Comparison of ENCODE assay signal across 11 mouse cellular contexts in genomic region chr13:54912053-54912452, GRCm38 (mm10). TPM values are rescaled to one million over a fixed set of nuclear protein-coding genes. Genes with fewer than 3 reads are reported as not detected.
DNase-seq lines count a peak whose midpoint lies in the region; ATAC-seq and TF ChIP-seq lines count a peak whose summit lies in the region.
"Had no signal": no experiment of that assay in that cellular context is flagged by ENCODE, and none has a peak within 500 bp of the region (broad histone marks: within the 10 kb centered on the region; RNA-seq: fewer than 3 reads in every experiment).

No protein-coding gene starts in this region.

- no peak for ATAC-seq in forebrain, postnatal 0 days
- ATAC-seq in midbrain, embryonic 11.5 days (ENCODE audit: low FRiP score): 0 out of 2 replicates have a peak, but pooled peaks have one; percentile 30
- ATAC-seq: liver, embryonic 12.5 days had no signal

- intact Hi-C loops in gastrocnemius, adult 2 months (cut with DNase I): no loop called here

- peak; percentile 56 to 57 for DNase-seq in cerebellum, postnatal 10 days
- no peak for DNase-seq in cerebellum, adult 11 months
- DNase-seq in Muller cell, postnatal 12 days (ENCODE audit: inconsistent ontology term): peak; percentile 58
- DNase-seq in forebrain, postnatal 0 days: no peak
- DNase-seq in midbrain, embryonic 11.5 days (ENCODE audit: low spot score, missing footprints): peak; percentile 83
- no peak for DNase-seq in thymus, postnatal 25 days
- no peak for DNase-seq in gastrocnemius, adult 2 months
- no peak for DNase-seq in right cerebral cortex, postnatal 14 days

- no peaks in the 10 kb centered on the region for H3K36me3 ChIP-seq in forebrain, postnatal 0 days (ENCODE audit: insufficient read depth)
- no peaks in the 10 kb centered on the region for H3K36me3 ChIP-seq in midbrain, embryonic 11.5 days (ENCODE audit: control insufficient read depth, insufficient read depth, low read length)
- H3K36me3 ChIP-seq: embryonic facial prominence, embryonic 12.5 days; liver, embryonic 12.5 days; stomach, embryonic 15.5 days had no signal

- no peak overlapping the region for H3K4me3 ChIP-seq in forebrain, postnatal 0 days (ENCODE audit: low read depth, low read length)
- no peak overlapping the region for H3K4me3 ChIP-seq in midbrain, embryonic 11.5 days (ENCODE audit: low read depth, low read length)
- no peak overlapping the region for H3K4me3 ChIP-seq in gastrocnemius, adult 2 months
- H3K4me3 ChIP-seq: embryonic facial prominence, embryonic 12.5 days; liver, embryonic 12.5 days; stomach, embryonic 15.5 days had no signal

- H3K4me2 ChIP-seq in forebrain, postnatal 0 days (ENCODE audit: low read depth): peak overlapping the region; percentile 30
- H3K4me2 ChIP-seq in midbrain, embryonic 11.5 days: peak overlapping the region; percentile 10
- H3K4me2 ChIP-seq: embryonic facial prominence, embryonic 12.5 days; liver, embryonic 12.5 days; stomach, embryonic 15.5 days had no signal

- WGBS in forebrain, postnatal 0 days: 3% methylated on average over 17 of the region's 17 CpGs
- WGBS in midbrain, embryonic 11.5 days: 4% methylated on average over 17 of the region's 17 CpGs

- TF ChIP-seq CTCF in forebrain, postnatal 0 days (IDR thresholded peaks at IDR 0.05; ENCODE audit: low read depth): no peak
- no peak for TF ChIP-seq CTCF in gastrocnemius, adult 2 months (IDR thresholded peaks at IDR 0.05)

- H3K27me3 ChIP-seq in forebrain, postnatal 0 days (ENCODE audit: insufficient read depth, low read length): no peaks in the 10 kb centered on the region
- H3K27me3 ChIP-seq in midbrain, embryonic 11.5 days (ENCODE audit: control insufficient read depth, insufficient read depth, low read length): peaks cover 15% of the 10 kb centered on the region

- no peak overlapping the region for H3K27ac ChIP-seq in forebrain, postnatal 0 days (ENCODE audit: low read depth, low read length)
- H3K27ac ChIP-seq in midbrain, embryonic 11.5 days (ENCODE audit: low read depth, low read length): no peak overlapping the region
- no peak overlapping the region for H3K27ac ChIP-seq in gastrocnemius, adult 2 months
- H3K27ac ChIP-seq: embryonic facial prominence, embryonic 12.5 days; liver, embryonic 12.5 days; stomach, embryonic 15.5 days had no signal

- H3K9me3 ChIP-seq in forebrain, postnatal 0 days (ENCODE audit: low read length): no peaks in the 10 kb centered on the region
- no peaks in the 10 kb centered on the region for H3K9me3 ChIP-seq in midbrain, embryonic 11.5 days (ENCODE audit: control insufficient read depth, low read length)
- H3K9me3 ChIP-seq: embryonic facial prominence, embryonic 12.5 days; liver, embryonic 12.5 days; stomach, embryonic 15.5 days had no signal

- peak overlapping the region; percentile 6; the same call in 1 of the 2 replicates for H3K9ac ChIP-seq in forebrain, postnatal 0 days
- no peak overlapping the region for H3K9ac ChIP-seq in midbrain, embryonic 11.5 days (ENCODE audit: low read length)
- H3K9ac ChIP-seq: embryonic facial prominence, embryonic 12.5 days; liver, embryonic 12.5 days; stomach, embryonic 15.5 days had no signal

- H3K4me1 ChIP-seq in forebrain, postnatal 0 days (ENCODE audit: insufficient read depth): peaks cover 6% of the 10 kb centered on the region; the same call in 1 of the 2 replicates
- no peaks in the 10 kb centered on the region for H3K4me1 ChIP-seq in midbrain, embryonic 11.5 days (ENCODE audit: control insufficient read depth, insufficient read depth, low read length)
- H3K4me1 ChIP-seq: liver, embryonic 12.5 days; stomach, embryonic 15.5 days had no signal

RNA-seq across cellular contexts. Expression of gene Unc5a, which starts 37.2 kb away (rescaled TPM):
- total RNA-seq in forebrain, postnatal 0 days (2014; rRNA removed): 27.5 and 46.1 TPM in 2 replicates
- polyA plus RNA-seq in forebrain, postnatal 0 days (2015; fragmentation: Nextera tagmentation; extraction: Ambion mirVana): 19.8 and 22.5 TPM in 2 replicates
- 2.2 and 2.9 TPM in 2 replicates for polyA plus RNA-seq in midbrain, embryonic 11.5 days (2014; fragmentation: Nextera tagmentation; extraction: Ambion mirVana)
- 1 to 10 TPM; 7.5 to 7.9 TPM for total RNA-seq in gastrocnemius, adult 2 months (2021)

Comparison
In these comparisons a context has a peak if more than half of its experiments do, and no peak if none do; other contexts are left out.
1. DNase-seq: peak in cerebellum, postnatal 10 days (2 of 2), Muller cell, postnatal 12 days (single experiment) and midbrain, embryonic 11.5 days (single experiment); none in cerebellum, adult 11 months (single experiment), forebrain, postnatal 0 days (single experiment), thymus, postnatal 25 days (single experiment), gastrocnemius, adult 2 months (single experiment) and right cerebral cortex, postnatal 14 days (single experiment).